Mouse (Mus musculus) cortical plate, adult 2 months (tissue): ENCODE data around the gene Olfr467.

ENCODE experiments used
- CTCF ChIP-seq: fragments of 200-500 bp; IDR thresholded peaks from 2 replicates; pipeline ENCODE4 v1.5.1; 2011; ENCODE audit warnings: mild to moderate bottlenecking, control low read depth, low read length; ENCODE audit not compliant: insufficient read depth; ENCODE audit errors: extremely low read depth
- POLR2A ChIP-seq: fragments of 200-500 bp; IDR thresholded peaks from 2 replicates; pipeline ENCODE4 v1.6.1; 2011; ENCODE audit warnings: mild to moderate bottlenecking, low read length, control low read depth; ENCODE audit not compliant: insufficient read depth; ENCODE audit errors: extremely low read depth

DNA sequence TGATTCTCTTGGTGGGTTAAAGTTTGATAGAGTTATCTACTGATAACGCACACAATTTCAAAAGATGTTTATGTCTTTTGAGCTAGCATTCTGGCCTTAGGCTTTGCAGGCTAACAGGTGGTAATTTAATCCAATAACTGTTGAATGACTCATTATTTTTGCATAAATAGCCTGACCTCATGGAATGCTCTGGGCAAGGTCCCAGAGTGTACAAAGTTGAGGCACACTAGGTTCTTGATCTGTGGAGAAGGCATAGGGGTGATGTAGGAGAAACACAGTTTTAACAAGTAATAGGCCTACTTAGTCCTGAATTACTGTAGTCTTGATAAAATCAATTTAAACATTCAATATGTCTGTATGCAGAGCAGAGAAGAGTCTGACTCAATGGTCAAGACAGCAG, 33.8 kb upstream of the Olfr467 start:
- no peak for TF ChIP-seq CTCF
- TF ChIP-seq POLR2A, result no peak
